Mouse (Mus musculus): Measurements from ENCODE around the gene Ampd1. TPM values are rescaled to one million over a fixed set of nuclear protein-coding genes. Genes with fewer than 3 reads are reported as not detected.

Gene Ampd1
- 1.3 and 1.5 TPM in 2 replicates for polyA plus RNA-seq (2012; rRNA removed)

DNA sequence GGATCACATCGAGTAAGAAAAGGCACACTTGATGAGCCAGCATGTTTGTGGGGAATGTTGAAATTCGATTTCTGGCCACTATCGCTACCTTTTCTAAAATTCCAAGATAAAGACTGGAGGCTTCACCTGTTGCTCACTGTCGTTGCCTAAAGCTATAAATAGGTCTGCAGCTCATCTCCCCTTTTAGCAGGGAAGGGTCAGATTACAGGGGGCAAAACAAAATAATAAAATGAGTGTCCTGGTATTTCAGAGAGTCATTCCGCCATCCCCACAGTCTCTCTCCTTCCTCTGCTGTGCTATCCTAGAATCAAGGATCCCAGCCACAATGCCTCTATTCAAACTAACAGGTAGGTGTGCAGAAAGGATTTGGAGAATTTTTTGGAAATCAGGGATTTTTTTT is at the start of gene Ampd1:
Gene Ampd1 (plus strand): TSS at position 244 of the 400 bp plus-strand sequence.
- Histone ChIP-seq H3K27me3 (ENCODE audit: control insufficient read depth, insufficient read depth, low read length) (no peaks in the 10 kb centered on the region), H3K27ac (ENCODE audit: control insufficient read depth, insufficient read depth, low read depth, low read length) (no peak within 1 kb of the TSS), H3K4me3 (ENCODE audit: control insufficient read depth, low read depth, low read length) (no peak within 1 kb of the TSS; the same call in 1 of the 2 replicates), H3K4me1 (ENCODE audit: control insufficient read depth, insufficient read depth, low read length) (no peaks in the 10 kb centered on the region), H3K36me3 (ENCODE audit: control insufficient read depth, insufficient read depth, low read length) (no peaks in the 10 kb centered on the region)
- TF ChIP-seq POLR2A (IDR thresholded peaks at IDR 0.05; ENCODE audit: control insufficient read depth, low read depth, low read length): no peak
- TF ChIP-seq CTCF (IDR thresholded peaks at IDR 0.05; ENCODE audit: control insufficient read depth, insufficient read depth, insufficient replicate concordance, low read depth, low read length): no peak

DNA sequence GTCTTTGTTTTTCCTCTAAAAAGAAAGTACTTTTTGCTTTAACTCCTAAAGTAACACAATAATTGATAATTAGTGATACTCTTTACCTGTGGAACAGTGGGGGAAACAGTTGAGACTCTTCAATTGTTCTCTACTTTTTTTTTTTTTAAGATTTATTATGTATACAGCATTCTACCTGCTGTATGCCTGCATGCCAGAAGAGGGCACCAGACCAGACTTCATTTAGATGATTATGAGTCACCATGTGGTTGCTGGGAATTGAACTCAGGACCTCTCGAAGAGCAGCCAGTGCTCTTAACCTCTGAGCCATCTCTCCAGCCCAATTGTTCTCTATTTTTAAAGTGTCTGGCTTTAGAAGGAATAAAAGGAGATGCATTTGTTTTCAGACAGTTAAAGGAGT is 47.6 kb upstream of the Ampd1 start:
- no peak overlapping the region for H3K4me3 ChIP-seq (ENCODE audit: control insufficient read depth, low read depth, low read length)
- no peak overlapping the region for H3K27ac ChIP-seq (ENCODE audit: control insufficient read depth, insufficient read depth, low read depth, low read length)
- no peaks in the 10 kb centered on the region for H3K27me3 ChIP-seq (ENCODE audit: control insufficient read depth, insufficient read depth, low read length)
- H3K36me3 ChIP-seq (ENCODE audit: control insufficient read depth, insufficient read depth, low read length): peaks cover 1% of the 10 kb centered on the region; the same call in 1 of the 2 replicates
- TF ChIP-seq POLR2A (IDR thresholded peaks at IDR 0.05; ENCODE audit: control insufficient read depth, low read depth, low read length) (no peak), CTCF (IDR thresholded peaks at IDR 0.05; ENCODE audit: control insufficient read depth, insufficient read depth, insufficient replicate concordance, low read depth, low read length) (no peak)
- peaks cover 2% of the 10 kb centered on the region for H3K4me1 ChIP-seq (ENCODE audit: control insufficient read depth, insufficient read depth, low read length)

DNA sequence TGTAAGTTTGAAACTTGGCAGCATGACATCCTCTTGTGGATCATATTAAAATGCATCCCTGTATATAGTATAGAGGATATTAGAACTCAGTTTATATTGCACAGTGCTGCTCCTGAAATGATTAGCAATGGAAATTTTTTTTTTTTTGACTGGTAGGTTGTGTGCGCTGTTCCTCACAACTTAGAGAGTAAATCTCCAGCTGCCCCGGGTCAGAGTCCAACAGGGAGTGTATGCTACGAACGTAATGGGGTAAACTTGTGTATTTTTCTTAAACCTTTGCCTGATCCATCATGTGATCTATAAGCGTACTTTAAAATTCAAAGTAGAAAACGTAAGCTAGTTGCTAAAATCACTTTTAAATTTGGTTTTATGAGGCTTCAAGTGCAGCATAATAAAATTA is 33.5 kb upstream of the Ampd1 start:
- Histone ChIP-seq H3K27me3 (ENCODE audit: control insufficient read depth, insufficient read depth, low read length) (no peaks in the 10 kb centered on the region), H3K36me3 (ENCODE audit: control insufficient read depth, insufficient read depth, low read length) (peaks cover 1% of the 10 kb centered on the region; the same call in 1 of the 2 replicates), H3K4me3 (ENCODE audit: control insufficient read depth, low read depth, low read length) (no peak overlapping the region), H3K27ac (ENCODE audit: control insufficient read depth, insufficient read depth, low read depth, low read length) (no peak overlapping the region), H3K4me1 (ENCODE audit: control insufficient read depth, insufficient read depth, low read length) (no peaks in the 10 kb centered on the region)
- no peak for TF ChIP-seq CTCF (IDR thresholded peaks at IDR 0.05; ENCODE audit: control insufficient read depth, insufficient read depth, insufficient replicate concordance, low read depth, low read length)
- no peak for TF ChIP-seq POLR2A (IDR thresholded peaks at IDR 0.05; ENCODE audit: control insufficient read depth, low read depth, low read length)

DNA sequence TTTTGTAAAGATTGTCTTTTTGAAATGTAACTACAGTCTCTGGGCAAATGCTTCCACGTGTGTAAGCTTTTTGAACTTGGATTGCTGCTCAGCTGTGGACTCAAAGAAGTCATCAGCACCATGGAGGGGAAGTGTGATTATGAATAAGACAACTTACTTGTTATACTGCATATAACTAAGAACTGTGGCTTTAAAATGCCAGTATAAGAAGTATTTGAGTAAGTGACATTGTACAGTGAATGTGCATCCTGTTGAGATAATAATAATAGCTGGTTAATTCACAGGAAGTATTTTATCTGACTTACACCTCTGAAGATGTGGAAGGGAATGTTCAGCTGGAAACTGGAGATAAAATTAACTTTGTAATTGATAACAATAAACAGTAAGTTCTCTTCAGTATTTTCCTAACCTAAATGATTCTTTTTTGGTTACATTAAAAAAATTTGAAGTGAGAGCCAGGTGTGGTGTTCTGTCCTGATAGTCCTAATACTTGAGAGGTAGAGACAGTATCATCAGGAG is 32.9 kb upstream of the Ampd1 start:
- TF ChIP-seq CTCF (IDR thresholded peaks at IDR 0.05; ENCODE audit: control insufficient read depth, insufficient read depth, insufficient replicate concordance, low read depth, low read length) (no peak), POLR2A (IDR thresholded peaks at IDR 0.05; ENCODE audit: control insufficient read depth, low read depth, low read length) (no peak)
- no peaks in the 10 kb centered on the region for H3K27me3 ChIP-seq (ENCODE audit: control insufficient read depth, insufficient read depth, low read length)
- peaks cover 1% of the 10 kb centered on the region; the same call in 1 of the 2 replicates for H3K36me3 ChIP-seq (ENCODE audit: control insufficient read depth, insufficient read depth, low read length)
- no peak overlapping the region for H3K4me3 ChIP-seq (ENCODE audit: control insufficient read depth, low read depth, low read length)
- H3K27ac ChIP-seq (ENCODE audit: control insufficient read depth, insufficient read depth, low read depth, low read length): no peak overlapping the region
- H3K4me1 ChIP-seq (ENCODE audit: control insufficient read depth, insufficient read depth, low read length): no peaks in the 10 kb centered on the region

DNA sequence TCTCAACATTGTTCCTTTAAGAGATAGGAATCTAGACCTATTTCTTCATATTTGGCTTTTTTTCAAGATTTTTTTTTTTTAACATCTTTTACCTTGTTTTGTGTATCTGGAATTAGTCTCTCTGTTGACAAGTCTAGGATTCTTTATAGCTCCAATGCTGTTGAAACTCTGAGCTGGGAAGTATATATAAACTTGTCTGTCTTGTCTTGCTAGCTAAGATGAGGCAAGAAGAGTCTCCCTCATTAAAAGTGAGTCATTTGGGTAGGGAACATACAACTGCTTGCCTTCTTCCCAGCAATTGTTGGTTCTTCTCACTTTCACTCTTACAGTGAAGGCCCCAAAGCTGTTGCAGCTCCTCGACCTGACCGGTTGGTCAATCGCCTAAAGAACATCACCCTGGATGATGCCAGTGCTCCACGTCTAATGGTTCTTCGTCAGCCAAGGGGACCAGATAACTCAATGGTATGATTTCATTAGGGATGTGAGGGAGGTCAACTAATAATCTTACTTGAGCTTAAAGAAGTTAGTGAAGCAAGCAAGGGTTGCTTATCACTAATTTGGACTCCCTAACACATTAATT is 17.7 kb upstream of the Ampd1 start:
- TF ChIP-seq CTCF (IDR thresholded peaks at IDR 0.05; ENCODE audit: control insufficient read depth, insufficient read depth, insufficient replicate concordance, low read depth, low read length) (no peak), POLR2A (IDR thresholded peaks at IDR 0.05; ENCODE audit: control insufficient read depth, low read depth, low read length) (no peak)
- Histone ChIP-seq H3K36me3 (ENCODE audit: control insufficient read depth, insufficient read depth, low read length) (peaks cover 2% of the 10 kb centered on the region; the same call in 1 of the 2 replicates), H3K27ac (ENCODE audit: control insufficient read depth, insufficient read depth, low read depth, low read length) (no peak overlapping the region), H3K4me1 (ENCODE audit: control insufficient read depth, insufficient read depth, low read length) (peaks cover 4% of the 10 kb centered on the region), H3K27me3 (ENCODE audit: control insufficient read depth, insufficient read depth, low read length) (no peaks in the 10 kb centered on the region), H3K4me3 (ENCODE audit: control insufficient read depth, low read depth, low read length) (no peak overlapping the region)

DNA sequence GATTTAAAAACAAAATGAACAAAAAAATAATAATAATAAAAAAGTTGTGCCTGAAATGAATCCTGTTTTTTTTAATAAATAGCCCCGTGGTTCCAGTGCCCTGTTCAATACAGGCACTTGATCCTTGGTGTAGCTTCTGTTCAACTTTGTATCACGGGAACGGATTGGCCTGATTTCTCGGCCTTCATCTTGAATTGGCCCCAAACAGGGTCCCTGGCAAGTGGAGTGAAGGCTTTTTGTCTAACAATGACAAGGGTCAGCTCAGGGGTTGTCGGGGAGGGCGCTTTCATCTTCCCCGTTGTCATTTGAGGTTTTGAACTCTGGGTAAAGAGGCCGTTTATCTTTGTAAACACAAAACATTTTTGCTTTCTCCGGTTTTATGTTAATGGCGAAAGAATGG is 16.1 kb upstream of the Ampd1 start:
- TF ChIP-seq CTCF (IDR thresholded peaks at IDR 0.05; ENCODE audit: control insufficient read depth, insufficient read depth, insufficient replicate concordance, low read depth, low read length): no peak
- no peak for TF ChIP-seq POLR2A (IDR thresholded peaks at IDR 0.05; ENCODE audit: control insufficient read depth, low read depth, low read length)
- Histone ChIP-seq H3K4me1 (ENCODE audit: control insufficient read depth, insufficient read depth, low read length) (peaks cover 4% of the 10 kb centered on the region), H3K36me3 (ENCODE audit: control insufficient read depth, insufficient read depth, low read length) (peaks cover 2% of the 10 kb centered on the region; the same call in 1 of the 2 replicates)

DNA sequence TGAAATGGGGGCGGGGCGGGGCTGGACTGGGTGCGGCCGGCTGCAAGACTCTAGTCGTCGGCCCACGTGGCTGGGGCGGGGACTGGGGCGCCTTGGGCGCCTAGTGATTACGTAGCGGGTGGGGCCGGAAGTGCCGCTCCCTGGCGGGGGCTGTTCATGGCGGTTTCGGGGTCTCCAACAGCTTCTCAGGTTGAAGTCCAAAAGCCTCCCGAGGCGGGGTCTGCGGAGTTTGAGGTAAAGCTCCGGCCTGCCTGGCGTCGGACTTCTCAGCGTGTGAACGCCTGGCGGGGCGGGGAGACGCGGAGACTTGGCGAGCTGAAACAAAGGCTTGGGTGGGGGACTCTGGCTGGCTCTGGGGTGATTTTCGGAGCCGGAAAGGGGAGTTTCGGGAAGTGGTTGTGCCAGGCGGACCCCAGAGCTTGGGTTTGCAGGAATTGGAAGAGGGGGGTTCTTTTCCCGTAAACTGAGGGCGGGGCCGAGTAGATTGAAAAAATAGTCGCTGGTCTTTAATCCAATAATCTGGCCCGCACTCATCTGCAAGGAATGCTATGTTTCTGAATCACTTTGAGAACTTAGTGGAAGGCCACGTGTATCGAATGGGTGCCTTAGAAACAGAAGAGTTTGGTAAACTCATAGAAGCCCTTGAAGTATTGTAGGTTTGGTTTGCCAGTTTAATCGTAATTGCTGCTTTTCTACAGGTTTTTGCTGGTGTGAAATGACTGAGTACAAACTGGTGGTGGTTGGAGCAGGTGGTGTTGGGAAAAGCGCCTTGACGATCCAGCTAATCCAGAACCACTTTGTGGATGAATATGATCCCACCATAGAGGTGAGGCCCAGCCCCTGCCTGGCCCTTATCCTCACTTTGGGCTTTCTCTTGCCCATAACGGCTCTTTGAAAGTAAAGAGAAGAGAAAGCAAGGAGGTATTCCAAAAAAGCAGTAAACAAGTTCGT is 15.3 kb upstream of the Ampd1 start, which contains the start of gene Nras:
Gene Nras (plus strand): TSS at position 79 of the 951 bp plus-strand sequence.
- Histone ChIP-seq H3K36me3 (ENCODE audit: control insufficient read depth, insufficient read depth, low read length) (peaks cover 2% of the 10 kb centered on the region; the same call in 1 of the 2 replicates), H3K27me3 (ENCODE audit: control insufficient read depth, insufficient read depth, low read length) (no peaks in the 10 kb centered on the region), H3K27ac (ENCODE audit: control insufficient read depth, insufficient read depth, low read depth, low read length) (peak within 1 kb of the TSS; percentile 95), H3K4me1 (ENCODE audit: control insufficient read depth, insufficient read depth, low read length) (peaks cover 4% of the 10 kb centered on the region), H3K4me3 (ENCODE audit: control insufficient read depth, low read depth, low read length) (peak within 1 kb of the TSS; percentile 98)
- TF ChIP-seq CTCF (IDR thresholded peaks at IDR 0.05; ENCODE audit: control insufficient read depth, insufficient read depth, insufficient replicate concordance, low read depth, low read length) (no peak), POLR2A (IDR thresholded peaks at IDR 0.05; ENCODE audit: control insufficient read depth, low read depth, low read length) (peak; percentile 57)

More for the DNA sequence above, 16.1 kb upstream of the Ampd1 start:
- Histone ChIP-seq H3K27ac (ENCODE audit: control insufficient read depth, insufficient read depth, low read depth, low read length) (peak overlapping the region; percentile 58), H3K4me3 (ENCODE audit: control insufficient read depth, low read depth, low read length) (peak overlapping the region; percentile 98), H3K27me3 (ENCODE audit: control insufficient read depth, insufficient read depth, low read length) (no peaks in the 10 kb centered on the region)
